Mouse (Mus musculus): Measurements from ENCODE around the gene Iqgap1. TPM values are rescaled to one million over a fixed set of nuclear protein-coding genes. Genes with fewer than 3 reads are reported as not detected.
A peak's percentile ranks its signal among the peaks of the same experiment; 100 is the strongest.

Iqgap1 gene
- polyA plus RNA-seq, 1 experiment from 2014 or later = 13.1 TPM

DNA sequence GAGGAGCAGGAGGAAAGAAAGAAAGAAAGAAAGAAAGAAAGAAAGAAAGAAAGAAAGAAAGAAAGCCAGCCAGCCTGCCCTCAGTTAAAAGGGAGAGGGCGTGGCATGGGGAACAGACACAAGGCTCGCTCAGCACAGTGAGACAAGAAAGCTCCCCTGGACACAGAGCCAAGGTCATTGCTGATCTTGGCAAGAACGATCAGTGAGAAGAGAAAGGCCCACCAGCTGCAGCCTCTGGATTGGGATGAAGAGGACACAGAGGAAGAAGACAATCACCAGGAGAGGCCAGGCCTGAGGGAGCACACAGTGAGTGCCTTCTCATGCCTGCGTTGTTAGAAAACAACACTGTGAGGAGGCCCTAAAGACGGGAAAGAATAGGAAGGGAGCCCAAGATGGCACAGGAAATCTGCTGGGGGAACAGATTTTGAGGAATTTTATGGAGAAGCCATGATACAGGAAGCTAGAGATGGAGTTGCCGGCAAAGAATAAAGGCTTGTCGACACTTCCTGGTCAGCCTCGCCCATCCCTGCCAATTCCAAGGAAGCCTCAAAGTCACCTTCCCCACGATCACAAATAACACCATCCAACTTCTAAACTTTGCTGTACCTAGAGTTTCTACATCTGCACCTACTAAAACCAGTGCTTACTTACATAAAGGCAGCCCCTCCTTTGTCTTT lies 44.2 kb downstream of the Iqgap1 start:
- 0 out of 2 replicates have a peak overlapping the region, but pooled peaks have one; percentile 26 for H3K27ac ChIP-seq
- peaks cover 56% of the 10 kb centered on the region for H3K4me1 ChIP-seq (replicated peaks)
- no peak overlapping the region for H3K9ac ChIP-seq
- H3K4me3 ChIP-seq (replicated peaks) = no peak overlapping the region
- 43% methylated on average over 9 of the region's 9 CpGs for WGBS (ENCODE audit: insufficient replicate concordance)
- peak overlapping the region; percentile 3; the same call in 1 of the 2 replicates for H3K4me2 ChIP-seq
- DNase-seq = no peak
- ATAC-seq (ENCODE audit: low read depth) = peak; percentile 3; the same call in 1 of the 2 replicates
- no peaks in the 10 kb centered on the region for H3K9me3 ChIP-seq (replicated peaks)
- H3K27me3 ChIP-seq = no peaks in the 10 kb centered on the region
- H3K36me3 ChIP-seq = no peaks in the 10 kb centered on the region

DNA sequence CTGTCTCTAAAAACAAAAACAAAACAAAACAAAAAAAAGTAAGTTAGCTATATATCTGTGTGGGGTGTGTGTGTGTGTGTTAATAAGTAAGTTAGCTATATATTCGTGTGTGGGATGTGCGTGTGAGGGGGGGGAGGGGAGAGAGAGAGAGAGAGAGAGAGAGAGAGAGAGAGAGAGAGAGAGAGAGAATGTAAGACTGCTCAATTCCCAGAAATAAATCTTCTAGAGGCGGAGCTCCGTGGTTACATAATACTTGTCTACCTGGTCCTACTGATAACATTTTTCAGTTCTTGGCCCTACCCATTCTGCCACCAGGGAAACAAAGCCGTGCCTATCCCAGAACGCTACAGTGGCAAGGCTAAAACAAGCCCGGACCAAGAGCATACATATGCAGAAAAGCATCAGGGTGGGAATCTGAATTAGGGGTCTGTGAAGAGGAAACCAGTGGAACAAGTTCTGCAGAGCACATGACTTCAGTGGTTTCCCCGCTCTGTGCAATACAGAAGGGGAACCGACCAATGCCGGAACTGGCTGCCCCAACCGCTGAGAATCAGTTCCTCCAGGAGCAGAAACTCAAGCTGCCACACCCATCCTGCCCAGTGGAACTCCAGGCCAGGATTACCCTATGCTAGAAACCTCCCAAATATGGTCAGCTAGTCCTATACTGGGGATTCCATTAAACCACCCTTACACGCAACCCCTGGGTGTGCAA lies 46.7 kb downstream of the Iqgap1 start:
- Histone ChIP-seq H3K27me3 (no peaks in the 10 kb centered on the region), H3K27ac (no peak overlapping the region), H3K4me3 (replicated peaks) (0 out of 2 replicates have a peak overlapping the region, but pooled peaks have one; percentile 7), H3K4me2 (peak overlapping the region; percentile 41), H3K36me3 (no peaks in the 10 kb centered on the region), H3K9ac (no peak overlapping the region), H3K4me1 (replicated peaks) (peaks cover 56% of the 10 kb centered on the region), H3K9me3 (replicated peaks) (no peaks in the 10 kb centered on the region)
- 11% methylated on average over 12 of the region's 12 CpGs for WGBS (ENCODE audit: insufficient replicate concordance)
- ATAC-seq (ENCODE audit: low read depth) (peak; percentile 45), DNase-seq (peak; percentile 50)

DNA sequence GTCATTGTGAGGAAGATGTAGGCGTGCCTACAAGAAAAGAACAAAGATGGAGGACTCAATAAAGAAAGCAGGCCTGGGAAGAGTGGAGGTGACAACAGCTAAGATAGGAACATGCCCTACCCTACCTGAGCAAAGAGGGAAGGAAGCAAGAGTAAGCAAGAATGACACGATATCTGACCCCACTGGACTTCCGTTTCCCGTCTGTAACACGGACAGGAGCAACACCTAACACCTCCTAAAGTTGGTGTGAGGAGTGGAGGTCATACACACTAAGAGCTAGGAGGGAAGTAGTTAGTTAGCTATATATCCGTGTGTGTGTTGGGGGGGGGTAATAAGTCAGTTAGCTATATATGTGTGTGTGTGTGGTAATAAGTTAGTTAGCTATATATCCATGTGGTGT lies 47.4 kb downstream of the Iqgap1 start:
- WGBS (ENCODE audit: insufficient replicate concordance) = 54% methylated on average over 6 of the region's 6 CpGs
- DNase-seq = no peak
- H3K27ac ChIP-seq = no peak overlapping the region; the same call in 1 of the 2 replicates
- H3K4me1 ChIP-seq (replicated peaks) = peaks cover 50% of the 10 kb centered on the region
- no peak overlapping the region for H3K9ac ChIP-seq
- H3K36me3 ChIP-seq = no peaks in the 10 kb centered on the region
- H3K4me3 ChIP-seq (replicated peaks) = no peak overlapping the region
- no peaks in the 10 kb centered on the region for H3K27me3 ChIP-seq
- H3K4me2 ChIP-seq = no peak overlapping the region
- H3K9me3 ChIP-seq (replicated peaks) = no peaks in the 10 kb centered on the region
- ATAC-seq (ENCODE audit: low read depth) = no peak

DNA sequence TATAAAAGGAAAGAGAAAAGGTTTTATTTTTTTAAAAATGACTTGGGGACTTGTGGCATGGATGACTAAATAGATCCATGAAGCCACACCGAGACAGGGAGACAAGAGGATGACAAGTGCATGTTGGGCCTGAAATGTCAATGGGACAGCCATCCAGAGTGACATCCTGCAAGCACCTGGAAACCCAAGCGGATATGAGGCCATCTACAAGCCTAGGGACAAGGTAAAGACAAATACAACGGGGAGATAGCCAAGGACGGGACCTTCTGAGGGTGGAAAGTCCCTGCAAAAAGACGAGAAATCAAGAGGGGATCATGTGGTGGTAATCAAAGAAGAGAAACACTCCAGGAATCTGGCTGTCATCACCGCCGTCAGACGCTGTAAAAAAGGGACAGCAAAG lies 48.6 kb downstream of the Iqgap1 start:
- no peak for DNase-seq
- peaks cover 40% of the 10 kb centered on the region for H3K4me1 ChIP-seq (replicated peaks)
- H3K9me3 ChIP-seq (replicated peaks) = no peaks in the 10 kb centered on the region
- 72% methylated on average over 8 of the region's 8 CpGs for WGBS (ENCODE audit: insufficient replicate concordance)
- no peak overlapping the region for H3K4me3 ChIP-seq (replicated peaks)
- H3K36me3 ChIP-seq = no peaks in the 10 kb centered on the region
- no peak overlapping the region for H3K9ac ChIP-seq
- ATAC-seq (ENCODE audit: low read depth) = no peak
- no peaks in the 10 kb centered on the region for H3K27me3 ChIP-seq
- H3K4me2 ChIP-seq = no peak overlapping the region
- H3K27ac ChIP-seq = no peak overlapping the region

DNA sequence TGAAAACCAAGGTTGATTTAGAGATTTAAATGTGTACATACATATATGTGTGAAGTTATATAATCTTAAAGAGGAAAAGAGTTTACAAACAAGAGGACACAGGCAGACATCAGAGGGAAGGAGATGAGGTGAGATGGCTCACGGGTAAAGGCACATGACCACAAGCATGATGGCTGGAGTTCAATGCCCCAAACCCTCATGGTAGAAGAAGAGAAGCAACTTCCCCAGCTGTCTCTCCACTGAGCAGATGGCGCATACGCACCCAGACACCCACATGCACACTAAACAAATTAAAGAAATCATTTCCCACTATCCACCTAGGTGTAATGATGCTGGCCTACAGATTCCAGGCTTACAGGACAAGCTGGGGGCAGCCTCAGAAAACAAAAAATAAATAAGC lies 49.7 kb downstream of the Iqgap1 start:
- ATAC-seq (ENCODE audit: low read depth) = no peak
- no peak overlapping the region for H3K4me3 ChIP-seq (replicated peaks)
- H3K27me3 ChIP-seq = no peaks in the 10 kb centered on the region
- no peak overlapping the region for H3K9ac ChIP-seq
- DNase-seq = no peak
- peaks cover 32% of the 10 kb centered on the region for H3K4me1 ChIP-seq (replicated peaks)
- H3K27ac ChIP-seq = no peak overlapping the region
- no peaks in the 10 kb centered on the region for H3K36me3 ChIP-seq
- no peaks in the 10 kb centered on the region for H3K9me3 ChIP-seq (replicated peaks)
- H3K4me2 ChIP-seq = no peak overlapping the region
- 82% methylated on average over 3 of the region's 3 CpGs for WGBS (ENCODE audit: insufficient replicate concordance)

DNA sequence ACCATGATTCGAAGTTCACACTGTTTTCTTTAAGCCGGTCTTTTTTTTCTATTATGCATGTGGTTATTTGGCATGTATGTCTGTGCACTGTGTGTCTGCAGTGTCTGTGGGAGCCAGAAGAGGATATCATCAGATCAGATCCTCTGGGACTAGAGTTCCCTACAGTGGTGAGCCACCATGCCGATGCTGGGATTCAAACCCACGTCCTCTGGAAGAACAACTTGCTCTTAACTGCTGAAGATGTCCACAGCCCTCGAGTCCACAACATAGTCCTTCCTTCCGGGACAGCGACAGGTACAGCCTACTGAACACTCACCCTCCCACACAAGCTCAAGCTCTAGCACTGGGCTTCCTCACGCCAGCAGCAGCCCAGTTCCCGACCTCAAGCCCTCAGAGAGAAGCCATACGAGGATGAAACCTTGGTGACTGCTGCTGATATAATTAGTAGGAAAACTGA lies 50.3 kb downstream of the Iqgap1 start:
- peaks cover 32% of the 10 kb centered on the region for H3K4me1 ChIP-seq (replicated peaks)
- 71% methylated on average over 10 of the region's 10 CpGs for WGBS (ENCODE audit: insufficient replicate concordance)
- no peaks in the 10 kb centered on the region for H3K36me3 ChIP-seq
- H3K9ac ChIP-seq = no peak overlapping the region
- H3K27me3 ChIP-seq = no peaks in the 10 kb centered on the region
- H3K27ac ChIP-seq = no peak overlapping the region
- no peak overlapping the region for H3K4me2 ChIP-seq
- no peak overlapping the region for H3K4me3 ChIP-seq (replicated peaks)
- H3K9me3 ChIP-seq (replicated peaks) = no peaks in the 10 kb centered on the region
- ATAC-seq (ENCODE audit: low read depth) (no peak), DNase-seq (no peak)

DNA sequence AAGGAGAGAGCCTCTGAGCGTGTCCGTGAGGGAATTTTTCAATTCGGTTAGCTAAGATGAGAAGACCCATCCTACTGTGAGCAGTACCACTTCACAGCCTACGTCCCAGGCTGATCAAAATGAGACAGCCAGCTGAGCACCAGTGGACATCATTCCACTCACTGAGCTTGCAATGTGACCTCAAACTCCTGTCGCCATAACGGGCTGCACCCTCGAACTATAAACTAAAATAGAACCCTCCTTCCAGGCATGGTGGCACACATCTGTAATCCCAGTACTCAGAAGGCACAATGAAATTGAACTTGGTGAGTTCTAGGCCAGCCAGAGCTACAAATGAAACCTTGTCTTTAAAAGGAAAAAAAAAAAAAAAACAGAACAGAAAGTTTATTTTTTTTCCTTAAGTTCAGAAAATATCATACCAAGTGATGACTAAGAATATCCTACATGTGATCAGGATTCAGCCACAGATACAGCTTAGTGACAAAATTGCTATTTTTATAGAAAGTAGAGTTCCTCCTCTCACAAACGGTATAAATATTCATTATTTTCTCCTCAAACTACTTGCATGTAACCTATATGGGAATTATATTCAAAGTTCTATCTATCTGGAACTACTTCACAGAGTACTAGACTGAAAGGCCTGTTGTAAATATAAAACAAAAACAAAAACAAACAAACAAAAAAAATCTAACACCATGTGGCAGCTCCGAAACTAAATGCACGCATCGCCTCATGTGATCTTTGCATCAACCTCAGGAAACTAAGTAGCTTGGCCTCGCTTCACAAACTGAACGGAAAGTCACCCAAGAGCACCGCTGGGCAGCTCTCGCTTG lies 50.9 kb downstream of the Iqgap1 start:
- no peak for DNase-seq
- 80% methylated on average over 15 of the region's 15 CpGs for WGBS (ENCODE audit: insufficient replicate concordance)
- H3K36me3 ChIP-seq = no peaks in the 10 kb centered on the region
- H3K27me3 ChIP-seq = no peaks in the 10 kb centered on the region
- no peaks in the 10 kb centered on the region for H3K9me3 ChIP-seq (replicated peaks)
- H3K4me2 ChIP-seq = no peak overlapping the region
- no peak overlapping the region for H3K4me3 ChIP-seq (replicated peaks)
- ATAC-seq (ENCODE audit: low read depth) = no peak
- H3K9ac ChIP-seq = no peak overlapping the region
- peaks cover 28% of the 10 kb centered on the region for H3K4me1 ChIP-seq (replicated peaks)
- H3K27ac ChIP-seq = no peak overlapping the region

DNA sequence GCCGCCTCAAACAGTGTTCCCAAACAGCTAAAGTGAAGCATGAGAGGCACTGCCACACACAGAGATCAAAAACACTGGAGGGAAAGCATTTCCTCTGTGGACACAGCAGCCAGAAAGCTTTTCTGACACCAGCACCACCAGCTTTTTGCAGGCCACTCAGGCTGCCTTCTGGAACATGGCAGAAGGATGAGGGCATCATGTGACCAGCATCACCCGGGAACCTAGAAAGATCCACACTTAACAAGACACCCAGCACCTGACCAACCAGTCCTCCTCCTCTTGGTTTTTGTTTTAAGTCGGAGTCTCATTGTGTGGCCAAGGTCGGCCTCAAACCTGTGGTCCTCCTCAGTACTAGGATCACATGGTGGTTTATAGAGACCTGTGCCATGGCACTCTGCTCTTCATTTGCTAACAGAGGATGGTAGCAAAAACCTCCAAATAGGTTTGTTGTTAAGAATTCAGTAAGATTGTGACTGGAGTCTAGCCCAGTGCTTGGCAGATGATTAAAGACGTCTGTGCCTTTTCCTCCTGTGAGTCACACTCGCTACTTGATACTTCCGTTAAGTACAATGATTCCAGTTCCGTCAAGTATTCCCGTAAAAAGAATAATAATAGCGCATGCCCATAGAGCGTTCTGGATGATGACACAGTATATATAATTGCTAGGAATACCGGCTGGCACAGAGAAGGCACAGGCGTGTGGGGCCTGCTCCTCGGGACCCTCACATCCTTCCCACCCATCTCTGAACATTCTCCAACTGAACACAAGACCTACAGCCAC lies 51.8 kb downstream of the Iqgap1 start:
- DNase-seq (no peak), ATAC-seq (ENCODE audit: low read depth) (no peak)
- WGBS (ENCODE audit: insufficient replicate concordance) = 67% methylated on average over 14 of the region's 14 CpGs
- H3K9ac ChIP-seq = no peak overlapping the region
- no peaks in the 10 kb centered on the region for H3K27me3 ChIP-seq
- H3K4me3 ChIP-seq (replicated peaks) = no peak overlapping the region
- H3K9me3 ChIP-seq (replicated peaks) = no peaks in the 10 kb centered on the region
- no peak overlapping the region for H3K27ac ChIP-seq
- no peaks in the 10 kb centered on the region for H3K36me3 ChIP-seq
- peaks cover 20% of the 10 kb centered on the region for H3K4me1 ChIP-seq (replicated peaks)
- no peak overlapping the region for H3K4me2 ChIP-seq

DNA sequence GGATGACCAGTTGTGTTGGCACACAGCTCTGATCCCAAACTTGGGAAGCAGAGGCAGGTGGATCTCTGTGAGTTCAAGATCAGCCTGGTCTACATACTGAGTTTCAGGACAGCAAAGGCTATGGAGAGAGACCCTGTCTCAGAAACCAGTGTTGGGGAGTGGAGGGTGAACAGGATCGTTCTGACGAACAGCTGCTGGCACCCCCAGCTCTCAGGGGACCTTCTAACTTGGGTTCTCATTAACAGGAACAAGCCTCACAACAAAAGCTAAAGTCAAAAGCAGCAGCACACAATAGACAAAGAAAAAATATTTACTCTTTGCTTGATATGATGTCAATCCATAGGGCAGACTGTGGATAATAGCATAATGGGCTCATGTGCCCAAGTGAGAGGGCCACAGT lies 55.3 kb downstream of the Iqgap1 start:
- Histone ChIP-seq H3K9me3 (replicated peaks) (no peaks in the 10 kb centered on the region), H3K4me3 (replicated peaks) (no peak overlapping the region), H3K9ac (no peak overlapping the region), H3K4me1 (replicated peaks) (no peaks in the 10 kb centered on the region), H3K27me3 (no peaks in the 10 kb centered on the region), H3K27ac (no peak overlapping the region), H3K36me3 (peaks cover 7% of the 10 kb centered on the region; the same call in 1 of the 2 replicates), H3K4me2 (no peak overlapping the region)
- DNase-seq (no peak), ATAC-seq (ENCODE audit: low read depth) (no peak)
- 75% methylated on average over 2 of the region's 2 CpGs for WGBS (ENCODE audit: insufficient replicate concordance)

DNA sequence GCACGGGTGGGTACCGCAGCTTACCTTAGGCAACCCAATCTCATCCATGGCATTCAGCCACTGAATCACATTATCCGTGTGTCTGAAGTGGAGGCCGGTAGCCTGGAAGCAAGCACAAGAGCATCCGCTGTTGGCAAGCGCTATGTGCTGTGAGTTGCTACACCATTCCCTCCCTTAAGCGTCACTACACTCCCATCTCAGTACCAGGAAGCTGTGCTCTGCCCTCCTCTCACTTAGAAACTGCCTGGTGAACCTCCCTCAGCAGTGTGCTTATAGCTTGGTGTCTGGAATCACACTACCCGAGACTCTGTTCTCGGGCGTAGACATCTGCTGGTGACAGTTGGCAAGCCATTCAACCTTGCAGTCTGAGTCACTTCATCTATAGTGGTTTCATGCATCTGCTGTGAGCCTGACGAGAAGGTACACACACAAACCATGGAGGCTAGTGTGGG lies 58.9 kb downstream of the Iqgap1 start:
- H3K4me2 ChIP-seq = no peak overlapping the region
- no peak overlapping the region for H3K27ac ChIP-seq
- WGBS (ENCODE audit: insufficient replicate concordance) = 81% methylated on average over 11 of the region's 11 CpGs
- ATAC-seq (ENCODE audit: low read depth) (no peak), DNase-seq (no peak)
- no peak overlapping the region for H3K4me3 ChIP-seq (replicated peaks)
- no peaks in the 10 kb centered on the region for H3K27me3 ChIP-seq
- no peaks in the 10 kb centered on the region for H3K9me3 ChIP-seq (replicated peaks)
- H3K9ac ChIP-seq = no peak overlapping the region
- peaks cover 13% of the 10 kb centered on the region; the same call in 1 of the 2 replicates for H3K36me3 ChIP-seq
- H3K4me1 ChIP-seq (replicated peaks) = no peaks in the 10 kb centered on the region
